Mouse (Mus musculus): Measurements from ENCODE around the gene Spag5. TPM values are rescaled to one million over a fixed set of nuclear protein-coding genes. Genes with fewer than 3 reads are reported as not detected.

Gene Spag5
- total and polyA plus RNA-seq, 3 experiments = 0.27 to 0.94 (median 0.42) TPM

DNA sequence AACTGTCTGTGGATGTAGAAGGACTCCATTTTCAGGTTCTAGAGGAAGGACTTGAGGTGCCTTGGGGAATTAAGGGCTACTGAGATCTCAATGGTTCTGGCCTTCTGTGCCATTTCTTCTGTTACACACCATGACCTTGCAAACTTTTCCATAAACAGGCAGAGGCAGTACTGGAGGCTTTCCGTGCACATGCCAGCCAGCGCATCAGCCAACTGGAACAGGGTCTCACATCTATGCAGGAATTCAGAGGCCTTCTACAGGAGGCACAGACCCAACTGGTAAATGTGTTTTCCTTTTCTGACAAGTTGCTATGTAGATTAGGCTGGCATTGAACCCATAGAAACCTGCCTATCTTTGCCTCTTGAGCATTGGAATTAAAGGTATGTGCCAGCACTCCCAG lies 12.3 kb downstream of the Spag5 start:
- Histone ChIP-seq H3K9ac (ENCODE audit: low read depth, low read length) (no peak overlapping the region), H3K27me3 (ENCODE audit: control insufficient read depth, insufficient read depth, low read length) (no peaks in the 10 kb centered on the region), H3K4me3 (no peak overlapping the region), H3K36me3 (ENCODE audit: control insufficient read depth, insufficient read depth, low read length) (no peaks in the 10 kb centered on the region), H3K79me2 (replicated peaks; ENCODE audit: control insufficient read depth, insufficient read depth, low read length) (no peaks in the 10 kb centered on the region), H3K27ac (no peak overlapping the region), H3K4me1 (ENCODE audit: control insufficient read depth, insufficient read depth, low read length) (no peaks in the 10 kb centered on the region)
- DNase-seq = no peak
- no peak for TF ChIP-seq POLR2A (IDR thresholded peaks at IDR 0.05; ENCODE audit: insufficient read depth, low read depth, low read length)
- no peak for TF ChIP-seq EP300 (IDR thresholded peaks at IDR 0.05; ENCODE audit: insufficient read depth, low read depth, low read length)
- TF ChIP-seq CTCF (IDR thresholded peaks at IDR 0.05) = no peak
- intact Hi-C loops (cut with DNase I) = no loop called here
- WGBS = 93% methylated on average over 2 of the region's 2 CpGs

DNA sequence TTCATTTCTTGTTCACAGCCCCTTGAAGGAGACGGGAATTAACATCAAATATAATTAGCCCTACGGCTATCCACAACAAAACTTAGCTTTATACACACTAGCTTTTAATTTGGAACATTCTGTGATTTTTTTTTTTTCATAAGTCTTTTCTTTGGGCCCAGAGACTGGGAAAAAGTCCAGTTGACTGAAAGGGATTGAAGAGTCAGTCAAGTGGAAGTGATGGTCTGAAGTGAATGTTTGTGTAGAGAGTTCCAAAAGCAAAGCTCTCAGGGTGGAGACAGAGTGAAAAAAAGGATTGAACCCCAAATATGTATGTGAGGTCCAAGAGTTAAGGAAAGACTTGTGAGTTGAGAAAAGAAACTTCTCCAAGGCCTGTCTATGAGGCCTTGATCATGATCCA lies 17.1 kb downstream of the Spag5 start:
- H3K79me2 ChIP-seq (replicated peaks; ENCODE audit: control insufficient read depth, insufficient read depth, low read length) = no peaks in the 10 kb centered on the region
- H3K27ac ChIP-seq = no peak overlapping the region
- no peak for DNase-seq
- no peaks in the 10 kb centered on the region for H3K27me3 ChIP-seq (ENCODE audit: control insufficient read depth, insufficient read depth, low read length)
- H3K36me3 ChIP-seq (ENCODE audit: control insufficient read depth, insufficient read depth, low read length) = no peaks in the 10 kb centered on the region
- 0 out of 2 replicates have a peak, but pooled peaks cover 3% of the 10 kb centered on the region for H3K4me1 ChIP-seq (ENCODE audit: control insufficient read depth, insufficient read depth, low read length)
- TF ChIP-seq EP300 (IDR thresholded peaks at IDR 0.05; ENCODE audit: insufficient read depth, low read depth, low read length) (no peak), CTCF (IDR thresholded peaks at IDR 0.05) (no peak), POLR2A (IDR thresholded peaks at IDR 0.05; ENCODE audit: insufficient read depth, low read depth, low read length) (no peak)
- WGBS = 94% methylated on average over 2 of the region's 2 CpGs
- intact Hi-C loops (cut with DNase I) = no loop called here
- H3K4me3 ChIP-seq = no peak overlapping the region
- no peak overlapping the region for H3K9ac ChIP-seq (ENCODE audit: low read depth, low read length)

DNA sequence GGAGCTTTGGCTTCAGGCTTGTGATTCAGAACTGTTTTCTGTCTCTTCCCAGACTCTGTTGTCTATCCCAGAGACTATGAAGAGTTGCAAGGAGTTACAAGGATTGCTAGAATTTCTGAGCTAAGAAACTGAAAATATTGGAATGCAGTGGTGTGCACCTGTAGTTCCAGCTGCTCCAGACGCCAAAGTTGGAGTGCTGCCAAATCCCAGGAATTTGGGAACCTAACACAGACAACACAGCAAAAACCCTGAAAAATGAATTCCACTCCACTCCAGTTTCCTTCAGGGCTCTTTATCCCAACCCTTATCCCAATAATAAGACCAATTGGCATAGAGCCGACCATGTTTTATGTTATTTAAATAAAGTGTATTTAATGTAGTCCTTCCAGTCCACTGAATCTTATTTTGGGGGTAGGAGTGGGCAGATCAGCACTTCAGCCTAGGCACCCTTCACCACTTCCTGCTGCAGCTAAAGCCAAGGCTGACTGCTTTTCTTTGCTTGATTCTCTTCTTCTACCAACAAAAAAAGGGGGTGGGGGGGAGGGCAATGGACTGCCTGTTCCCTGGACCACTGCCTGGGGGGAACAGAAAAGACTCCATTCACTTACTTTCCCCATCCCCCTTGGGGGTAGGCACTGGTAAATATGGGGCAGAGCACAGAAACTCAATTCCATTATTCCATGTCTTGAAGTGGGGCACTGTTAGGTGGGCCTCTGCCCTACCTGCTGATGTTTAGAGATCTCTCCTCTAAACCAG lies 20.9 kb downstream of the Spag5 start:
- intact Hi-C loops (cut with DNase I) = no loop called here
- Histone ChIP-seq H3K9ac (ENCODE audit: low read depth, low read length) (no peak overlapping the region), H3K79me2 (replicated peaks; ENCODE audit: control insufficient read depth, insufficient read depth, low read length) (no peaks in the 10 kb centered on the region), H3K4me3 (no peak overlapping the region), H3K36me3 (ENCODE audit: control insufficient read depth, insufficient read depth, low read length) (no peaks in the 10 kb centered on the region), H3K27ac (no peak overlapping the region), H3K27me3 (ENCODE audit: control insufficient read depth, insufficient read depth, low read length) (no peaks in the 10 kb centered on the region), H3K4me1 (ENCODE audit: control insufficient read depth, insufficient read depth, low read length) (0 out of 2 replicates have a peak, but pooled peaks cover 3% of the 10 kb centered on the region)
- TF ChIP-seq CTCF (IDR thresholded peaks at IDR 0.05) (no peak), POLR2A (IDR thresholded peaks at IDR 0.05; ENCODE audit: insufficient read depth, low read depth, low read length) (no peak), EP300 (IDR thresholded peaks at IDR 0.05; ENCODE audit: insufficient read depth, low read depth, low read length) (no peak)
- WGBS = 47% methylated on average over 2 of the region's 2 CpGs
- DNase-seq = no peak

DNA sequence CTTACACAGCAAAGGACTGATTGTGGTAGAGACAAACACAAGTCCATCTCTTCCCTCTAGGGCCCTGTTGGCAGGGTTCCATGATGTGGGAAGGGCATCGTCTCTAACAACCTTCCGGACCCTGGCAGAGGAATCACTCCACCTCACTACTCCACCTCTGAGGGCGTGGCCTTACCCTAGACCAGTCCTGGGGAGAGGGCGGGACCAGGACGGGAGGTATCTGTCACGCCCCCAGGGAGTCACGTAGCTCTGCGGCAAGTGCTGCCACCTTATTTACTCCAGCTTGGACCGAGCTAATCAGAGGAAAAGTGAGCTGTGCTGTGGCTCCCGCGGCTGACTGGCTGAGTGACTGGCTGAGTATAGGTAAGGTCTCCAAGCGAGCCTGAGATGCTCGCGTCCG lies 21.5 kb downstream of the Spag5 start, which contains the start of gene Aldoc:
TSS of gene Aldoc (plus strand) at position 109 of the 400 bp plus-strand sequence.
- H3K27ac ChIP-seq = no peak within 1 kb of the TSS
- no peak within 1 kb of the TSS for H3K9ac ChIP-seq (ENCODE audit: low read depth, low read length)
- TF ChIP-seq CTCF (IDR thresholded peaks at IDR 0.05) (no peak), EP300 (IDR thresholded peaks at IDR 0.05; ENCODE audit: insufficient read depth, low read depth, low read length) (0 out of 2 replicates have a peak, but pooled peaks have one; percentile 25)
- DNase-seq = peak; percentile 55 to 79
- H3K79me2 ChIP-seq (replicated peaks; ENCODE audit: control insufficient read depth, insufficient read depth, low read length) = no peaks in the 10 kb centered on the region
- H3K4me3 ChIP-seq = no peak within 1 kb of the TSS
- 0 out of 2 replicates have a peak, but pooled peaks cover 3% of the 10 kb centered on the region for H3K4me1 ChIP-seq (ENCODE audit: control insufficient read depth, insufficient read depth, low read length)
- no peaks in the 10 kb centered on the region for H3K36me3 ChIP-seq (ENCODE audit: control insufficient read depth, insufficient read depth, low read length)
- no peaks in the 10 kb centered on the region for H3K27me3 ChIP-seq (ENCODE audit: control insufficient read depth, insufficient read depth, low read length)
- WGBS = 19% methylated on average over 15 of the region's 15 CpGs
- intact Hi-C loops (cut with DNase I) = no loop called here

DNA sequence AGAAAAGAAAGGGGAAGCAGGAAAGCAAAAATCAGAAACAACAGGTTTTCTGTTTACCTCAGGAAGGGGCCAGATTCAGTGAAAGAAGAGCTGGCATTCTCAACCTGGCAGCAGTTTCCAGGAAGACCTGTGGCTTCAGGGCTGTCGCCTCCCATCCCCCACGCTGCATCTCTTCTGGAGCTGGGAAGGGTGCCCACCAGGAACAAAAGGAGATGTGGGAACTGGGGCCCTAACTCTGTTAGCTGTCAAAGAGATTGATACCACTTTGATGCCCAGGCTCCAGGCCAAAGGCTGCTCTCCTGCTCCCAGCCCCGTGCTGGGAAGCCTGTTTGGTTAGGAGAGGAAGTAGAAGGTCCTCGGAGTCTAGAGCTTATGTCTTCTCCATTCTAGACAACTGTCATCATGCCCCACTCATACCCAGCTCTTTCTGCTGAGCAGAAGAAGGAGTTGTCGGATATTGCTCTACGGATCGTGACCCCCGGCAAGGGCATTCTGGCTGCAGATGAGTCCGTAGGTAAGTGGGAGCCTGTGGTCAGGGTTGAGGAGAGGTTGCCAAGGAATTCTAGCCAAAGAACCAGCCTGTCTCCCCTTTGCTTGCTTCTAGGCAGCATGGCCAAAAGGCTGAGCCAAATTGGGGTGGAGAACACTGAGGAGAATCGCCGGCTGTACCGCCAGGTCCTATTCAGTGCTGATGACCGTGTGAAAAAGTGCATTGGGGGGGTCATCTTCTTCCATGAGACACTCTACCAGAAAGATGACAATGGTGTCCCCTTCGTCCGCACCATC lies 22.9 kb downstream of the Spag5 start:
- Histone ChIP-seq H3K4me3 (no peak overlapping the region), H3K9ac (ENCODE audit: low read depth, low read length) (no peak overlapping the region), H3K4me1 (ENCODE audit: control insufficient read depth, insufficient read depth, low read length) (peaks cover 5% of the 10 kb centered on the region), H3K27me3 (ENCODE audit: control insufficient read depth, insufficient read depth, low read length) (no peaks in the 10 kb centered on the region), H3K79me2 (replicated peaks; ENCODE audit: control insufficient read depth, insufficient read depth, low read length) (no peaks in the 10 kb centered on the region), H3K27ac (no peak overlapping the region), H3K36me3 (ENCODE audit: control insufficient read depth, insufficient read depth, low read length) (no peaks in the 10 kb centered on the region)
- no peak for DNase-seq
- intact Hi-C loops (cut with DNase I) = no loop called here
- TF ChIP-seq POLR2A (IDR thresholded peaks at IDR 0.05; ENCODE audit: insufficient read depth, low read depth, low read length) = no peak
- TF ChIP-seq CTCF (IDR thresholded peaks at IDR 0.05) = no peak
- TF ChIP-seq EP300 (IDR thresholded peaks at IDR 0.05; ENCODE audit: insufficient read depth, low read depth, low read length) = no peak
- 84% methylated on average over 15 of the region's 15 CpGs for WGBS

DNA sequence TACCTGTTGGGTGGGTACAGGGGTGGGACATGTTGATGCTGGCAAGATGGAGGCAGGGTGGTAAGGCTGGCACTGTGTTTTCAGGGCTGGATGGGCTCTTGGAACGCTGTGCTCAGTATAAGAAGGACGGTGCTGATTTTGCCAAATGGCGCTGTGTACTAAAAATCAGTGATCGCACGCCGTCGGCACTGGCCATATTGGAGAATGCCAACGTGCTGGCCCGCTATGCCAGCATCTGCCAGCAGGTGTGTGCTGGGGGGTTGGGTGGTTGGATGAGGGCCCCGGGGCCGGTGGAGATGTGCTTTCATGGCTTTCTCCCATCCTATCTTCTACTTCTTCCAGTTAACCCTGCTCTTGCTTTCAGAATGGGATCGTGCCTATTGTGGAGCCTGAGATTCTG lies 23.6 kb downstream of the Spag5 start:
- Histone ChIP-seq H3K27ac (no peak overlapping the region), H3K4me1 (ENCODE audit: control insufficient read depth, insufficient read depth, low read length) (peaks cover 5% of the 10 kb centered on the region), H3K79me2 (replicated peaks; ENCODE audit: control insufficient read depth, insufficient read depth, low read length) (no peaks in the 10 kb centered on the region), H3K4me3 (no peak overlapping the region), H3K27me3 (ENCODE audit: control insufficient read depth, insufficient read depth, low read length) (no peaks in the 10 kb centered on the region), H3K9ac (ENCODE audit: low read depth, low read length) (no peak overlapping the region), H3K36me3 (ENCODE audit: control insufficient read depth, insufficient read depth, low read length) (no peaks in the 10 kb centered on the region)
- no peak for DNase-seq
- TF ChIP-seq POLR2A (IDR thresholded peaks at IDR 0.05; ENCODE audit: insufficient read depth, low read depth, low read length) (no peak), EP300 (IDR thresholded peaks at IDR 0.05; ENCODE audit: insufficient read depth, low read depth, low read length) (no peak)
- WGBS = 94% methylated on average over 12 of the region's 12 CpGs
- intact Hi-C loops (cut with DNase I) = loop anchor here (5.0 kb wide), 1 partner anchor 63 kb away; the partner anchor contains the start of gene 2610507B11Rik

Measured in heart, adult 2 months (tissue).